Mouse (Mus musculus): ENCODE results near the gene Krtap4-2.
"Not testable (repeated sequence)": the region's sequence is repeated elsewhere in the genome, so short reads cannot be mapped to it uniquely, and the experiment has no call there.

The Krtap4-2 gene

DNA sequence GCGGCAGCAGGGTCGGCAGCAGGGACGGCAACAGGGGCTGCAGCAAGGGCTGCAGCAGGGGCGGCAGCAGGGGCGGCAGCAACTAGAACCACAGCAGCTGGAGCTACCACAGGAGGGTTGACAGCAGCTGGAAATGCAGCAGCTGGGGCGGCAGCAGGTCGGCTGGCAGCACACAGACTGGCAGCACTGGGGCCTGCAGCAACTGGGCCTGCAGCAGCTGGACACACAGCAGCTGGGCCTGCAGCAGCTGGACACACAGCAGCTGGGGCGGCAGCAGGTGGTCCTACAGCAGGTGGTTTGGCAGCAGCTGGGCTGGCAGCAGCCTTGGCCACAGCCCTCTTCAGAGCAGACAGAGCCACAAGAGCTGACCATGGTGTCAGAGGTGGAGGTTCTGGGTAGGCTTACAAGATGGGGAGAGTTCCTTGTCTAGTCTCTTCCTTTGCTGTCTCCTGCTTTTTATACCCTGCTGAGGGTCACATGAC lies at the start of gene Krtap4-2:
TSS of gene Krtap4-2 (minus strand) at position 432 of the 482 bp plus-strand sequence.
- DNase-seq (ENCODE audit: low read depth, low spot score): no peak

GRCm38 (mm10) chr11:99683481-99683880 lies 48.6 kb upstream of the Krtap4-2 start:
- no peak for DNase-seq (ENCODE audit: low read depth, low spot score)

- no peak for DNase-seq (ENCODE audit: low read depth, low spot score)
Observed at GRCm38 (mm10) chr11:99665860-99666259, 31.0 kb upstream of the Krtap4-2 start, which contains the start of gene Krtap4-6. TSS of gene Krtap4-6 (minus strand) at chr11:99665960.

GRCm38 (mm10) chr11:99662802-99663201 lies 27.9 kb upstream of the Krtap4-2 start:
- DNase-seq (ENCODE audit: low read depth, low spot score): no peak

DNA sequence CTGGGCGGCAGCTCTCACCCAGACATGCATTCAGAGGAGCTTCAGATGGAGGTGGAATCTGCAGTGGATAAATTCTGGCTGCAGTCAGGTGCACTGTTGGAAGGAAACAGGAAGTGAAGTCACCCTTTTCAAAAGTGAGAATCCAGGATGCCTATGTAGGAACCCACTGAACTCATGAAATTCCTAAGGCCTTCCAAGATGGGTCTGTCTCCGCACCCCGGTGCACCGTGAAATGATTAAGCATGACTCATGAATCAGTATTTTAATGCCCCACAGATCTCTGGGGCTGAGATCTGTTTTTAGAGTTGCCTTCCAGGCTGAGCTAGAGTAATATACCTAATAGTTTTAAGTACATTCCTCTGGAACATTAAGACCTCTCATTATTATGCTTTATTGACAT lies 24.4 kb upstream of the Krtap4-2 start:
- no peak for DNase-seq (ENCODE audit: low read depth, low spot score)

- DNase-seq (ENCODE audit: low read depth, low spot score): not testable (repeated sequence)
Observed at GRCm38 (mm10) chr11:99658467-99659010, 23.7 kb upstream of the Krtap4-2 start, which contains the start of gene Gm11563. TSS of gene Gm11563 (minus strand) at chr11:99658960.

- peak; percentile 87 for DNase-seq (ENCODE audit: low read depth, low spot score)
Observed at GRCm38 (mm10) chr11:99657051-99657450, 22.2 kb upstream of the Krtap4-2 start.

DNA sequence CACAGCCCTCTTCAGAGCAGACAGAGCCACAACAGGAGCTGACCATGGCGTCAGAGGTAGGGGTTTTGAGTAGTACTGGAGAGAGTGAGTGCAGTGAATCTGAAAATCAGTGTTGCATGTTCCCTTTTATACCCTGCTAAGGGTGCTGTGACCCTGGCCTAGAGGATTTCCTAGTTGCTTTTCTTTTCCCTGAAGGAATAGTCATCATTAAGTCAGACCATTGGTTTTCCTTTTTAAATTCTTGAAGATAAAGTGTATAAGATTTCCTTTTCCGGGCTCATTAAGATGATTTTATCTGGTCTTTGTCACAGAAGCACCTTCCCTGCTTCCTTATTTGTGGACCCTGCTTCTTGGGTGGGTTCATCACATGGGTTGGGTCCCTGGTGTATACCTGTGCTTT lies 15.3 kb upstream of the Krtap4-2 start, which contains the start of gene Gm11555:
TSS of gene Gm11555 (minus strand) at position 101 of the 400 bp plus-strand sequence.
- DNase-seq (ENCODE audit: low read depth, low spot score): no peak

DNA sequence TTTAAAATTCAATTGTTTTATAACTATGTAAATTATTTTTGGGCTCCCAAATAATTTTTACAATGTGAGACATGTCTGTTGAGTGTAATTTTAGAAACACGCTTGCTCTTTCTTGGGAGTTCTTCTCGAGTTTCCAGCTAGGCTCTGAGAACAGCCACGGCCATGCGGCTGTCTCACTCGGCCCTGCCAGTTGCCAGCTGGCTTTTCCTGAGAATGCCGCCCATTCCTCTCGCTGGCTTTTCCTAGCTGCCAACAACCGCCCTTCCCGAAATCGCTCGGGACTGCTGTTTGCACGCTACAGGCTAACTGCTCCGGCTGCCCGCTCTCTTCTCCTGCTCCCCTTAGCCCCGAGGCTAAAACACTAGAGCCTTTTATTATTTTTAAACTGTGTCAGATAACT lies 11.6 kb upstream of the Krtap4-2 start:
- no peak for DNase-seq (ENCODE audit: low read depth, low spot score)

DNA sequence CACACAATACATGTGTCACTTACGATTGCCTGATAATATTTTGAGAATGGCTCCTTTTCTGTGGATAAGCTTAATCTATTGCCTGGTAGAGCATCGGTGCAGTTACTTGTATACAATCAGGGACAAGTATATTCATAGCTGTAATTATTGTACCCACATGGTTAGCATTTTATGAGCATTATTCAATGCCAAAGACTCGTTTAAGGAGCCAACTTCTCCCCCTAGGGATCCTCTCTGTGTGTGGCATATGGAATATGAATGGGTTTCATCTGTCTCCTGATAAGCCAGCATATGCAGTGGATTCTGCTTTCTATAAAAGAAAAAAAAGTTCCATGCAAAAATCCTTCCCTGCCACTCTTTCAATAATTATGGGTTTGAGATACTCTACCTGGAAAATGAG lies 9.5 kb upstream of the Krtap4-2 start:
- no peak for DNase-seq (ENCODE audit: low read depth, low spot score)

DNA sequence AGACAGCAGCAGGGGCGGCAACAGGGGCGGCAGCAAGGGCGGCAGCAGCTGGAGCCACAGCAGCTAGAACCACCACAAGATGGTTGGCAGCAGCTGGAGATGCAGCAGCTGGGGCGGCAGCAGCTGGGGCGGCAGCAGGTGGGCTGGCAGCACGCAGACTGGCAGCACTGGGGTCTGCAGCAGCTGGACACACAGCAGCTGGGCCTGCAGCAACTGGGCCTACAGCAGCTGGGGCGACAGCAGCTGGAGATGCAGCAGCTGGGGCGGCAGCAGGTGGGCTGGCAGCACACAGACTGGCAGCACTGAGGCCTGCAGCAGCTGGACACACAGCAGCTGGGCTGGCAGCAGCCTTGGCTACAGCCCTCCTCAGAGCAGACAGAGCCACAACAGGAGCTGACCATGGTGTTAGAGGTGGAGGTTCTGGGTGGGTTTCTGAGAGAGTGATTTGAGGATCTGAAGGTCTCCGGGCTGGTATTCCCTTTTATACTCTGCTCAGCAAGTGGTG lies 8.8 kb upstream of the Krtap4-2 start, which contains the start of gene Krtap4-7:
TSS of gene Krtap4-7 (minus strand) at position 455 of the 505 bp plus-strand sequence.
- not testable (repeated sequence) for DNase-seq (ENCODE audit: low read depth, low spot score)

DNA sequence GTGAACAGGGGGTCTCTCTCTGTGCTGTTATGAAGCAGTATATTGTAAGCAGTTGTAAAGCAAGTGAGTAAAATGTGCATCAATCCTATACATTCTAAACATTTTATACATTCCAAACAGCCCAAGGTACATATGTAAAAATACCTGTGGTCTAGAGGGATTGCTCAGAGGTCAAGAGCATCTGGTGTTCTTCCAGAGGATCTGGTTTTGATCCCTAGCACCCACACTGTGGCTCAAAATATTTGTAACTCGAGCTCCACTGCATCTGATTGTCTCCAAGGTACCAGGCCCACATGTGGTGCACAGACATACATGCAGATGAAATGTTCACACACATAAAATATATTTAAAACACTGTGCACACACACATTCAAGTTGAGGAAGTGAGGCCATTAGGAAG lies 6.0 kb upstream of the Krtap4-2 start:
- no peak for DNase-seq (ENCODE audit: low read depth, low spot score)

DNA sequence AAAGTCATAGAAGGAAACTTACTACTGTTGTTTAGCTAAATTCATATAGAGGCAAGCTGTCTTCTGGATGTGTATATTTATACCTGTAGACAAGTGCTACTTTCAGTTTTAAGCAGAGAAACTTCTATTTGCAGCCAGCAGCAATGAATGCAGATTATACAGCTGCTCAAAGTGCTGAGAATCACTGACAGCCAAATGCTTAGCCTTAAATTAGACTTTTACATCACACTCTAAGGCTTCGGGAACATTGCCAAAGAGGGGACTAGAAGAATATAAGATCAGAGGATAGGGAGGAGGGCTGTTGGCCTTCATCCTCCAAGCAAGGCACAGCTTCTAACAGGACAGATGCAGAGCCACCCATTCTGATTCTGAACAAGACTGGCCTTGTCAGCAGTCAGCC lies 2.2 kb upstream of the Krtap4-2 start:
- no peak for DNase-seq (ENCODE audit: low read depth, low spot score)

- no peak for DNase-seq (ENCODE audit: low read depth, low spot score)
Observed at GRCm38 (mm10) chr11:99633293-99633692, 1.6 kb downstream of the Krtap4-2 start.

GRCm38 (mm10) chr11:99630890-99631289 lies 4.0 kb downstream of the Krtap4-2 start:
- DNase-seq (ENCODE audit: low read depth, low spot score): no peak

DNA sequence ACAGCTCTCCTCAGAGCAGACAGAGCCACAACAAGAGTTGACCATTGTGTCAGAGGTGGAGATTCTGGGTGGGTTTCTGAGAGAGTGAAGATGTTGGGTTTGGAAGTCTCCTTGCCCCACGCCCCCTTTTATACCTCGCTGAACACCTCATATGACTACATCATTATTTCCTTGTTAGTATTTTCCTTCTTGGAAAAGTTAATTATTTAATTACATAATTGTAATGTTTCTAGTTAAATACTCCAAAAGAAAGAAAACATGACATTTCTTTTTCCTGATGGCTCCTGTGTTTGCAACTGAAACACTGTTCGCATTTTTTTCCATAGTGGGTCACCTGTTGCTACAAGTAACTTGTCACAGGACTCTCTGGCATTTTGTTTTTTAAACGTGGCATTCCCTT lies 6.7 kb downstream of the Krtap4-2 start, which contains the start of gene Krtap4-1:
TSS of gene Krtap4-1 (minus strand) at position 101 of the 400 bp plus-strand sequence.
- DNase-seq (ENCODE audit: low read depth, low spot score): no peak

DNA sequence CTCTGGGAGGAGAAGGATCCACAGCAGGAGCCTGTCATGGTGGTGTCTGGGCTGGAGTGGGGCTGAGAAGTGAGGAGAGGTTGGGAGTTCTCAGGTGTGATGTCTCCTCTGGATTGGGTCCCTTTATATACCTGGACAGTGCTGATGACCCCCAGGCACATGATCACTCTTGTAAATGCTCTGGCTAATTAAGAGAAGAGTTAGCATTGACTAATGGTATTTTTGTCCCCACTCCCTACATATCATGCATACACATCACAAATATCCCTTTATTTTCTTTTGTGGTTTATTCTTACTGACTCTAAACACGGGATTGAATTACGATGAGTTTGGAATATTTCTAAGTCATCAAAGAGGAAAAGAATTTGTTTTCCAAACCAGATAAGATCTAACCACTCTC lies 14.5 kb downstream of the Krtap4-2 start, which contains the start of gene Gm11562:
TSS of gene Gm11562 (minus strand) at position 101 of the 400 bp plus-strand sequence.
- DNase-seq (ENCODE audit: low read depth, low spot score): no peak

DNA sequence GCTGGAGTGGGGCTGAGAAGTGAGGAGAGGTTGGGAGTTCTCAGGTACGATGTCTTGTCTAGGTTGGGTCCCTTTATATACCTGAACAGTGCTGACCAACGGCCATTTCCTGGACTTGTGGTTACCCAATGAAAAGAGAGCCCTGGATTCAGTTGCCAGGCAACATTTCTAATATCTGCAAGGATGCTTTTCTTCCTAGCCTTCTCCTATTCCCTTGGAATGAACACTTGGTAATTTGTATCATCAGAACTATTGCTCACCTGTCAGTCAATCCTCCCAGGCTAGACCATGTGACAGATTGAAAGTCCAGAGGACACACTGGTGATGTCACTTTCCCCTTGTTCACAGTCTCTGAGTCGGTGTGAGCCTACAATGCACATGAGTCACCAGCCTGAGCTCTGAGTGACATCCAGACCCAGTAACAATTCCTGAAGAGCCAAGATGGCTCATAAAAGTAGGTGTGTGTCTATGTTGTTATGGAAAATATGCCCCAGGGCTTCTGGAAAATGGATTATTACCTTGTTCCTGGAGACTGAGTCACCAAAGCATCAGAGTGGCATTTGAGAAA lies 20.0 kb downstream of the Krtap4-2 start, which contains the start of gene Krtap2-4:
TSS of gene Krtap2-4 (minus strand) at position 51 of the 568 bp plus-strand sequence.
- no peak for DNase-seq (ENCODE audit: low read depth, low spot score)

DNA sequence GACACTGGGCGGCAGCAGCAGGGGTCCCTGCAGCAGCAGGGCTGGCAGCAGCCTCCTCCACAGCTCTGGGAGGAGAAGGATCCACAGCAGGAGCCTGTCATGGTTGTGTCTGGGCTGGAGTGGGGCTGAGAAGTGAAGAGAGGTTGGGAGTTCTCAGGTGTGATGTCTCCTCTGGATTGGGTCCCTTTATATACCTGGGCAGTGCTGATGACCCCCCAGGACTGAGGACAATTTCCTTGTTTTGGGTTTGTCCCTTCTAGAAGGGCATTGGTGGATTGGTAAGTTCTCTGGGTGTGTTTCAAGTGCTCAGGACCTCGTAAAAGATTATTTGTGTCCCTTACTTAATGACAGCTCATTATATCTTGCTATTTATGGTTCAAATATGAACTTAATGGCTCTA lies 24.8 kb downstream of the Krtap4-2 start, which contains the start of gene Gm11937:
TSS of gene Gm11937 (minus strand) at position 101 of the 400 bp plus-strand sequence.
- DNase-seq (ENCODE audit: low read depth, low spot score): not testable (repeated sequence)

DNA sequence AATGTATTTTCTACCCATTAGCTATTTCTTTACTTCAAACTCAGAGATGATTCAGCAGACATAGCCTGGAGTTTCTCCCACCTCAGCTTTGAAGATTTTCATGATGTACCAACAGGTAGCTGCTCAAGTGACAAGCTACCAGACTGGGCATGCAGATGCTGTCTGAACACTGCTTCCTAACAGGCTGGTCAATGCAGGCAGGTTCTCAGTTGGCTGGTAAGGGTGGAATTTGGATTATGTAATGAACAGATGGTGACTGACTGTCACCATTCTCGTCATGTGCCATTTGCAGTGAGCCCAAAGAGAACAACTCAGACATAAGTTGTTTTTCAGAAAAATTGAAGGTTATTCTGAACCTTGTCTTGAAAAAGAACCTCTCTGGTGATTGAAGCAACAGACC lies 25.8 kb downstream of the Krtap4-2 start:
- no peak for DNase-seq (ENCODE audit: low read depth, low spot score)

DNA sequence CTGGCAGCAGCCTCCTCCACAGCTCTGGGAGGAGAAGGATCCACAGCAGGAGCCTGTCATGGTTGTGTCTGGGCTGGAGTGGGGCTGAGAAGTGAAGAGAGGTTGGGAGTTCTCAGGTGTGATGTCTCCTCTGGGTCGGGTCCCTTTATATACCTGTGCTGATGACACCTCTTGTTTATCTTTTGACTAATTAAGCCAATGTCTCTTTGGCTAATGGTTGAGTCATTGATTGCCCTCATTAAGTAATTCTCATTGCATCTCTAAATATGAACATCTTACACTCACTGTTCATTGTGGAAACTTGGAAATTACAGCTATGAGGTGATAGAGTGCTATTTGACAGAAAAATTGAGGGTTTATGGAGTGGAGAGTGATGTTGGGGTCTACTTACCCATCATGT lies 31.7 kb downstream of the Krtap4-2 start, which contains the start of gene Gm11938:
TSS of gene Gm11938 (minus strand) at position 101 of the 400 bp plus-strand sequence.
- not testable (repeated sequence) for DNase-seq (ENCODE audit: low read depth, low spot score)

GRCm38 (mm10) chr11:99597742-99598141 lies 37.1 kb downstream of the Krtap4-2 start, which contains the start of gene Krtap9-3:
TSS of gene Krtap9-3 (minus strand) at chr11:99598105.
- not testable (repeated sequence) for DNase-seq (ENCODE audit: low read depth, low spot score)
